Mouse (Mus musculus) CH12.LX (cell line): ENCODE measurements at regions not wholly inside any gene's neighbourhood (a gene's known extent, or its start where the extent isn't known, plus 50 kb on each side); places are given as distances from the start of the nearest gene placed in this dataset.

Source experiments
- DNase-seq: peaks from one replicate; pipeline ENCODE4 v3.0.0-alpha.2; 2013; ENCODE audit errors: extremely low read depth
- H3K27ac ChIP-seq: 2 replicates; pipeline ENCODE4 v1.5.1; 2012; ENCODE audit warnings: low read depth, mild to moderate bottlenecking, control low read depth, moderate library complexity; ENCODE audit not compliant: insufficient read depth
- H3K27me3 ChIP-seq: replicated peaks from 2 replicates; pipeline ENCODE3; 2012; ENCODE audit warnings: inconsistent platforms
- H3K36me3 ChIP-seq, 2 experiments: replicated peaks in 1 of 2; 2 replicates each; pipeline versions ENCODE3 to v1.6.1; 2012; ENCODE audit warnings: inconsistent platforms in 1 of 2, low read length in 1 of 2, mild to moderate bottlenecking in 1 of 2, mixed read lengths in 1 of 2, moderate library complexity in 1 of 2; ENCODE audit not compliant: control insufficient read depth in 1 of 2, insufficient read depth in 1 of 2
- H3K4me1 ChIP-seq, 2 experiments: 2 replicates each; pipeline ENCODE4 v1.6.1; 2012; ENCODE audit warnings: inconsistent platforms in 1 of 2, moderate library complexity in 1 of 2; ENCODE audit not compliant: insufficient read depth in 2 of 2, control insufficient read depth in 1 of 2
- H3K4me2 ChIP-seq: 2 replicates; pipeline ENCODE4 v1.6.1; 2012; ENCODE audit warnings: low read depth, mild to moderate bottlenecking, control low read depth; ENCODE audit not compliant: poor library complexity, insufficient read depth, severe bottlenecking
- H3K4me3 ChIP-seq, 3 experiments: fragments of 150-350 bp in 1 of 3; sonication (generic) in 1 of 3; replicated peaks in 1 of 3; 2 replicates each; pipeline versions ENCODE3 to v1.5.1; 2011 to 2012; ENCODE audit warnings: low read depth in 2 of 3, low read length in 2 of 3, mild to moderate bottlenecking in 2 of 3, moderate library complexity in 2 of 3, control low read depth in 1 of 3, improper control_type of control experiment in 1 of 3, inconsistent platforms in 1 of 3, mixed read lengths in 1 of 3; ENCODE audit not compliant: poor library complexity in 1 of 3
- H3K79me2 ChIP-seq: replicated peaks from 2 replicates; pipeline ENCODE4 v1.6.1; 2012; ENCODE audit warnings: mild to moderate bottlenecking, moderate library complexity; ENCODE audit not compliant: control insufficient read depth, poor library complexity, insufficient read depth, severe bottlenecking; ENCODE audit errors: extremely low read depth
- H3K9ac ChIP-seq: 2 replicates; pipeline ENCODE4 v1.6.1; 2012; ENCODE audit warnings: low read depth, mild to moderate bottlenecking, control low read depth, moderate library complexity; ENCODE audit not compliant: insufficient read depth
- H3K9me3 ChIP-seq: replicated peaks from 2 replicates; pipeline ENCODE3; 2012; ENCODE audit warnings: low read length, inconsistent platforms, mixed read lengths
- CHD2 ChIP-seq: IDR thresholded peaks from 2 replicates; pipeline ENCODE4 v1.6.1; 2011; ENCODE audit warnings: low read length, improper control_type of control experiment
- E2F4 ChIP-seq: IDR thresholded peaks from 2 replicates; pipeline ENCODE4 v1.6.1; 2011; ENCODE audit warnings: low read depth, low read length, improper control_type of control experiment; ENCODE audit not compliant: insufficient replicate concordance
- ELF1 ChIP-seq: IDR thresholded peaks from 2 replicates; pipeline ENCODE4 v1.6.1; 2014; ENCODE audit warnings: low read depth, mild to moderate bottlenecking, inconsistent platforms, low read length, improper control_type of control experiment
- ETS1 ChIP-seq: conservative IDR thresholded peaks from 2 replicates; pipeline ENCODE4 v1.6.1; 2012; ENCODE audit warnings: low read depth, mild to moderate bottlenecking, inconsistent platforms, low read length, improper control_type of control experiment, moderate library complexity
- GABPA ChIP-seq: IDR thresholded peaks from 2 replicates; pipeline ENCODE4 v1.6.1; 2012; ENCODE audit warnings: low read depth, low read length, improper control_type of control experiment, inconsistent platforms; ENCODE audit not compliant: insufficient replicate concordance
- IRF4 ChIP-seq: IDR thresholded peaks from 2 replicates; pipeline ENCODE4 v1.6.1; 2014; ENCODE audit warnings: low read depth, mild to moderate bottlenecking, inconsistent platforms, low read length, improper control_type of control experiment
- JUN ChIP-seq: IDR thresholded peaks from 2 replicates; pipeline ENCODE4 v1.6.1; 2011; ENCODE audit warnings: low read depth, mild to moderate bottlenecking, low read length, improper control_type of control experiment, moderate library complexity; ENCODE audit not compliant: insufficient read depth
- KAT2A ChIP-seq: IDR thresholded peaks from 2 replicates; pipeline ENCODE4 v1.6.1; 2012; ENCODE audit warnings: low read length, improper control_type of control experiment, inconsistent platforms; ENCODE audit not compliant: insufficient replicate concordance
- MAX ChIP-seq: IDR thresholded peaks from 2 replicates; pipeline ENCODE4 v1.6.1; 2011; ENCODE audit warnings: low read length, improper control_type of control experiment
- MAZ ChIP-seq: IDR thresholded peaks from 2 replicates; pipeline ENCODE4 v1.6.1; 2012; ENCODE audit warnings: low read depth, mild to moderate bottlenecking, inconsistent platforms, low read length, improper control_type of control experiment, moderate library complexity
- MYC ChIP-seq: IDR thresholded peaks from 2 replicates; pipeline ENCODE4 v1.6.1; 2011; ENCODE audit warnings: low read depth, mild to moderate bottlenecking, improper control_type of control experiment, low read length
- NRF1 ChIP-seq: IDR thresholded peaks from 2 replicates; pipeline ENCODE4 v1.6.1; 2014; ENCODE audit warnings: low read depth, mild to moderate bottlenecking, inconsistent platforms, low read length, improper control_type of control experiment, moderate library complexity
- PAX5 ChIP-seq: IDR thresholded peaks from 2 replicates; pipeline ENCODE4 v1.6.1; 2012; ENCODE audit warnings: low read length, inconsistent platforms, mixed read lengths
- POLR2A ChIP-seq: IDR thresholded peaks from 2 replicates; pipeline ENCODE4 v1.6.1; 2011; ENCODE audit warnings: low read depth, mild to moderate bottlenecking, improper control_type of control experiment, low read length
- POLR2AphosphoS2 ChIP-seq: IDR thresholded peaks from 2 replicates; pipeline ENCODE4 v1.6.1; 2011; ENCODE audit warnings: low read depth, low read length, improper control_type of control experiment
- RAD21 ChIP-seq: IDR thresholded peaks from 2 replicates; pipeline ENCODE4 v1.6.1; 2011; ENCODE audit warnings: low read depth, mild to moderate bottlenecking, low read length, improper control_type of control experiment, moderate library complexity
- RCOR1 ChIP-seq: conservative IDR thresholded peaks from 2 replicates; pipeline ENCODE4 v1.6.1; 2012; ENCODE audit warnings: low read depth, mild to moderate bottlenecking, inconsistent platforms, low read length, improper control_type of control experiment
- SIN3A ChIP-seq: IDR thresholded peaks from 2 replicates; pipeline ENCODE4 v1.6.1; 2012; ENCODE audit warnings: low read length, improper control_type of control experiment, inconsistent platforms
- SMC3 ChIP-seq: IDR thresholded peaks from 2 replicates; pipeline ENCODE4 v1.6.1; 2011; ENCODE audit warnings: low read depth, low read length, improper control_type of control experiment
- TBP ChIP-seq: conservative IDR thresholded peaks from 2 replicates; pipeline ENCODE4 v1.6.1; 2011; ENCODE audit warnings: low read depth, low read length, improper control_type of control experiment
- UBTF ChIP-seq: IDR thresholded peaks from 2 replicates; pipeline ENCODE4 v1.6.1; 2012; ENCODE audit warnings: low read depth, mild to moderate bottlenecking, inconsistent platforms, low read length, improper control_type of control experiment, moderate library complexity
- ZC3H11A ChIP-seq: IDR thresholded peaks from 2 replicates; pipeline ENCODE4 v1.6.1; 2012; ENCODE audit warnings: low read depth, mild to moderate bottlenecking, inconsistent platforms, low read length, improper control_type of control experiment
- ZKSCAN1 ChIP-seq: IDR thresholded peaks from 2 replicates; pipeline ENCODE4 v1.6.1; 2012; ENCODE audit warnings: low read depth, inconsistent platforms, low read length, improper control_type of control experiment, borderline replicate concordance
- ZMIZ1 ChIP-seq: IDR thresholded peaks from 2 replicates; pipeline ENCODE4 v1.6.1; 2012; ENCODE audit warnings: low read depth, mild to moderate bottlenecking, inconsistent platforms, low read length, improper control_type of control experiment
- ZNF384 ChIP-seq: IDR thresholded peaks from 2 replicates; pipeline ENCODE4 v1.6.1; 2012; ENCODE audit warnings: low read depth, low read length, improper control_type of control experiment, inconsistent platforms
- dilution Hi-C: fragments of 300-500 bp; cut with MboI; formaldehyde crosslinking; loops from 2 replicates; pipeline ENCODE4 v1.14.3; 2020; ENCODE audit warnings: low sequenced_read_pairs; ENCODE audit not compliant: extremely low pct_unique_long_range_greater_than_20kb, extremely low pct_ligation_motif_present
- in situ Hi-C: fragments of 300-500 bp; cut with MboI; formaldehyde crosslinking; loops from 3 replicates; pipeline ENCODE4 v1.14.3; 2019; ENCODE audit warnings: low sequenced_read_pairs, low pct_ligation_motif_present, low pct_unique_long_range_greater_than_20kb, mixed read lengths

DNA sequence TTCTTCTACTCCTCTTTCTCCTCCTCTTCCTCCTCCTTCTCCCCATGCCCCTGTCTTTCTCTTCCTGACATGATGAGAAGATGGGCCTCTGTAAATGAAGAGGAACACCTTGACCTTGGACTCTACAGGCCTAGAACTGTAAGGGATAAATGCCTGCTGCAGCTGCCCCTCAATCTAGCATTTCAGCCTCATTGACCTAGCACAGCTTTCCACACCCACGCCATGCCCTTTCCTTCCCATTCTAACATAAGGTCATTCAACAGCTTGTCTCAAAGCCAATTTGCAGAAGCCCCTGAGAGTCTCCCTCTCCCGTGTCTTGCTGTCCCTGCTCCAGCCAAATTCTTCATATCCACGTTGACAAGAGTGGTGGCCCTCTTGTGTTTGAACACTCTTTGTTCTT lies 63.8 kb upstream of the Dscam start:
- dilution Hi-C loops: no loop called here
- peaks cover 6 to 25% of the 10 kb centered on the region in 2 experiments; a peak in 3 of 4 replicates for H3K4me1 ChIP-seq
- no peak for TF ChIP-seq ZNF384
- no peak for TF ChIP-seq IRF4
- TF ChIP-seq POLR2A: no peak
- TF ChIP-seq GABPA: no peak
- TF ChIP-seq ELF1: no peak
- no peak for TF ChIP-seq SIN3A
- TF ChIP-seq MAX: no peak
- no peak for TF ChIP-seq POLR2AphosphoS2
- no peak for TF ChIP-seq SMC3
- no peak for TF ChIP-seq ZC3H11A
- TF ChIP-seq JUN: no peak
- TF ChIP-seq KAT2A: no peak
- TF ChIP-seq ETS1: no peak
- no peak for TF ChIP-seq ZMIZ1
- TF ChIP-seq NRF1: no peak
- no peak for TF ChIP-seq ZKSCAN1

DNA sequence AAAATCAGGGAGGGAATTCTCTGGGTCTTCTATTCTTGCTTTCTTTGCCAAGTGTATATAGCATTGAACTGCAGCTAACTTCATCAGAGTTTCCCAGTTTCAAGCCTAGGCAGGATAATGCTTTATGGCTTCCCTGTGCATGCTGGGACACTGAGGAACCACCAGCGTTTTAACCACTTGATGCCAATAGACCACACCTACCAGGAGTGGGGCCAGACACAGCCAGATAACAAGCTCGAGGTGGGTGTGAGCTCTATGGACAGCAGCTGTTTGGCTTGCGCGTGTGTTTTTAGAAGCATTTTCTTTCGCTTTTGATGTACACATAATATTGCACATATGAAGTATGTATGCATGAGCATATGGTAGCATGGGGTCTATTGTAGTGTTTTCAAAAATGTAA lies 69.1 kb upstream of the Dscam start:
- TF ChIP-seq ETS1 (no peak), E2F4 (no peak), MYC (no peak), PAX5 (no peak), UBTF (no peak), CHD2 (no peak), RCOR1 (no peak), GABPA (no peak), MAZ (no peak), JUN (no peak), TBP (no peak), NRF1 (no peak), KAT2A (no peak), RAD21 (no peak)
- dilution Hi-C loops: no loop called here
- in situ Hi-C loops: no loop called here

More for the DNA sequence above, 63.8 kb upstream of the Dscam start:
- H3K9ac ChIP-seq: no peak overlapping the region
- no peak overlapping the region for H3K27ac ChIP-seq
- no peak for DNase-seq
- H3K4me2 ChIP-seq: no peak overlapping the region
- H3K79me2 ChIP-seq: no peaks in the 10 kb centered on the region
- in situ Hi-C loops: no loop called here
- H3K27me3 ChIP-seq: no peaks in the 10 kb centered on the region
- no peak overlapping the region for H3K4me3 ChIP-seq
- no peaks in the 10 kb centered on the region for H3K36me3 ChIP-seq
- peaks cover 6% of the 10 kb centered on the region for H3K9me3 ChIP-seq

More for the DNA sequence above, 69.1 kb upstream of the Dscam start:
- Histone ChIP-seq H3K27me3 (no peaks in the 10 kb centered on the region), H3K9ac (no peak overlapping the region), H3K27ac (no peak overlapping the region), H3K9me3 (peaks cover 6% of the 10 kb centered on the region), H3K4me2 (no peak overlapping the region), H3K79me2 (no peaks in the 10 kb centered on the region), H3K36me3 (no peaks in the 10 kb centered on the region), H3K4me1 (peaks cover 0 to 23% of the 10 kb centered on the region in 2 experiments; a peak in 2 of 4 replicates), H3K4me3 (no peak overlapping the region)
- DNase-seq: no peak
